Mouse (Mus musculus): ENCODE data around the gene Sertad4.
A peak's percentile ranks its signal among the peaks of the same experiment; 100 is the strongest.

Gene Sertad4

GRCm38 (mm10) chr1:192855474-192856230, at the start of gene Sertad4:
Sertad4 (minus strand) TSS chr1:192855756.
- no peak for DNase-seq (ENCODE audit: extremely low read depth, low read depth, low spot score)

- no peak for DNase-seq (ENCODE audit: extremely low read depth, low read depth, low spot score)
Measured at GRCm38 (mm10) chr1:192901516-192901915, 46.0 kb upstream of the Sertad4 start.

- no peak for DNase-seq (ENCODE audit: extremely low read depth, low read depth, low spot score)
Measured at GRCm38 (mm10) chr1:192900913-192901312, 45.4 kb upstream of the Sertad4 start.

GRCm38 (mm10) chr1:192898742-192899141, 43.2 kb upstream of the Sertad4 start:
- no peak for DNase-seq (ENCODE audit: extremely low read depth, low read depth, low spot score)

GRCm38 (mm10) chr1:192897218-192897617, 41.7 kb upstream of the Sertad4 start:
- DNase-seq (ENCODE audit: extremely low read depth, low read depth, low spot score): no peak

- no peak for DNase-seq (ENCODE audit: extremely low read depth, low read depth, low spot score)
Measured at GRCm38 (mm10) chr1:192896076-192896475, 40.5 kb upstream of the Sertad4 start.

GRCm38 (mm10) chr1:192890716-192891115, 35.2 kb upstream of the Sertad4 start:
- no peak for DNase-seq (ENCODE audit: extremely low read depth, low read depth, low spot score)

- DNase-seq (ENCODE audit: extremely low read depth, low read depth, low spot score): no peak
Measured at GRCm38 (mm10) chr1:192882617-192883295, 27.2 kb upstream of the Sertad4 start.

GRCm38 (mm10) chr1:192880130-192880529, 24.6 kb upstream of the Sertad4 start:
- no peak for DNase-seq (ENCODE audit: extremely low read depth, low read depth, low spot score)

GRCm38 (mm10) chr1:192879086-192879580, 23.6 kb upstream of the Sertad4 start:
- no peak for DNase-seq (ENCODE audit: extremely low read depth, low read depth, low spot score)

GRCm38 (mm10) chr1:192872841-192873240, 17.3 kb upstream of the Sertad4 start:
- no peak for DNase-seq (ENCODE audit: extremely low read depth, low read depth, low spot score)

GRCm38 (mm10) chr1:192869761-192870160, 14.2 kb upstream of the Sertad4 start:
- DNase-seq (ENCODE audit: extremely low read depth, low read depth, low spot score): no peak

- peak; percentile 64 for DNase-seq (ENCODE audit: extremely low read depth, low read depth, low spot score)
Measured at GRCm38 (mm10) chr1:192864440-192864839, 8.9 kb upstream of the Sertad4 start.

- DNase-seq (ENCODE audit: extremely low read depth, low read depth, low spot score): no peak
Measured at GRCm38 (mm10) chr1:192861305-192861960, 5.9 kb upstream of the Sertad4 start.

- DNase-seq (ENCODE audit: extremely low read depth, low read depth, low spot score): no peak
Measured at GRCm38 (mm10) chr1:192860273-192860672, 4.7 kb upstream of the Sertad4 start.

GRCm38 (mm10) chr1:192857582-192857981, 2.0 kb upstream of the Sertad4 start:
- DNase-seq (ENCODE audit: extremely low read depth, low read depth, low spot score): no peak

GRCm38 (mm10) chr1:192856931-192857330, 1.4 kb upstream of the Sertad4 start:
- no peak for DNase-seq (ENCODE audit: extremely low read depth, low read depth, low spot score)

- no peak for DNase-seq (ENCODE audit: extremely low read depth, low read depth, low spot score)
Measured at GRCm38 (mm10) chr1:192856411-192856810, 855 bp upstream of the Sertad4 start.

GRCm38 (mm10) chr1:192854819-192855271, 711 bp downstream of the Sertad4 start:
- DNase-seq (ENCODE audit: extremely low read depth, low read depth, low spot score): no peak

GRCm38 (mm10) chr1:192853988-192854818, 1.4 kb downstream of the Sertad4 start:
- DNase-seq (ENCODE audit: extremely low read depth, low read depth, low spot score): no peak

- no peak for DNase-seq (ENCODE audit: extremely low read depth, low read depth, low spot score)
Measured at GRCm38 (mm10) chr1:192853429-192853828, 2.1 kb downstream of the Sertad4 start.
